In genomic region chr14:99778477-99778876, GRCm38 (mm10) we compare ENCODE assay signal across 15 mouse cellular contexts.
DNase-seq lines count a peak whose midpoint lies in the region; ATAC-seq lines count a peak whose summit lies in the region.
"Had no signal": no experiment of that assay in that cellular context is flagged by ENCODE, and none has a peak within 500 bp of the region (broad histone marks: within the 10 kb centered on the region; RNA-seq: fewer than 3 reads in every experiment).

No protein-coding gene starts in this region.

- no peaks in the 10 kb centered on the region for H3K36me3 ChIP-seq in embryonic facial prominence, embryonic 11.5 days (replicated peaks; ENCODE audit: control insufficient read depth, insufficient read depth, low read depth, low read length)
- H3K36me3 ChIP-seq in embryonic facial prominence, embryonic 10.5 days (replicated peaks): no peaks in the 10 kb centered on the region
- no peaks in the 10 kb centered on the region for H3K36me3 ChIP-seq in kidney, embryonic 16.5 days (ENCODE audit: insufficient read depth, low read length)
- H3K36me3 ChIP-seq: embryonic facial prominence, embryonic 12.5 days had no signal

- 56% methylated on average over 8 of the region's 8 CpGs for WGBS in embryonic facial prominence, embryonic 11.5 days
- 60% methylated on average over 8 of the region's 8 CpGs for WGBS in embryonic facial prominence, embryonic 10.5 days
- WGBS in kidney, embryonic 16.5 days: 32% methylated on average over 8 of the region's 8 CpGs

- peak; percentile 5 for DNase-seq in embryonic facial prominence, embryonic 11.5 days (ENCODE audit: low spot score)
- DNase-seq in embryonic facial prominence, embryonic 10.5 days (ENCODE audit: low spot score): no peak
- no peak for DNase-seq in kidney, adult 9 months
- DNase-seq in R1 (ENCODE audit: low read depth, low spot score): peak; percentile 83
- DNase-seq in mesoderm, embryonic 11.5 days (ENCODE audit: low read depth, low spot score): peak; percentile 8
- no peak for DNase-seq in adrenal gland, postnatal 36 days
- DNase-seq: cerebellum, postnatal 14 days; gastrocnemius, postnatal 25 days; right cerebral cortex, postnatal 25 days; thymus, adult 2 months had no signal

- H3K27me3 ChIP-seq in embryonic facial prominence, embryonic 11.5 days (ENCODE audit: control insufficient read depth, insufficient read depth, low read length): no peaks in the 10 kb centered on the region
- no peaks in the 10 kb centered on the region for H3K27me3 ChIP-seq in embryonic facial prominence, embryonic 10.5 days (replicated peaks; ENCODE audit: low read depth, poor library complexity, severe bottlenecking)
- no peaks in the 10 kb centered on the region for H3K27me3 ChIP-seq in kidney, embryonic 16.5 days (ENCODE audit: insufficient read depth, low read length)
- H3K27me3 ChIP-seq: CH12.LX; embryonic facial prominence, embryonic 12.5 days had no signal

- H3K4me1 ChIP-seq in embryonic facial prominence, embryonic 11.5 days (ENCODE audit: control insufficient read depth, insufficient read depth, low read length): no peaks in the 10 kb centered on the region
- no peaks in the 10 kb centered on the region for H3K4me1 ChIP-seq in embryonic facial prominence, embryonic 10.5 days
- H3K4me1 ChIP-seq in kidney, embryonic 16.5 days (ENCODE audit: insufficient read depth, low read length): no peaks in the 10 kb centered on the region
- H3K4me1 ChIP-seq: embryonic facial prominence, embryonic 12.5 days had no signal

- no peak overlapping the region for H3K4me2 ChIP-seq in embryonic facial prominence, embryonic 11.5 days (ENCODE audit: low read depth, low read length)
- no peak overlapping the region for H3K4me2 ChIP-seq in kidney, embryonic 16.5 days (replicated peaks; ENCODE audit: low read depth, low read length)
- H3K4me2 ChIP-seq: embryonic facial prominence, embryonic 12.5 days had no signal

- ATAC-seq in embryonic facial prominence, embryonic 11.5 days (replicated peaks; ENCODE audit: insufficient number of reproducible peaks, low FRiP score, low TSS enrichment, low read depth): no peak
- peak; percentile 51; the same call in 1 of the 2 replicates for ATAC-seq in kidney, embryonic 16.5 days (ENCODE audit: low FRiP score, low TSS enrichment)
- ATAC-seq in inflammation-experienced regulatory T-cells, adult 6 months: no peak
- ATAC-seq: midbrain, embryonic 16.5 days had no signal

- no peak overlapping the region for H3K27ac ChIP-seq in embryonic facial prominence, embryonic 11.5 days (replicated peaks; ENCODE audit: low read depth, low read length)
- no peak overlapping the region for H3K27ac ChIP-seq in embryonic facial prominence, embryonic 10.5 days (replicated peaks)
- H3K27ac ChIP-seq in kidney, embryonic 16.5 days (ENCODE audit: low read length): no peak overlapping the region
- H3K27ac ChIP-seq: embryonic facial prominence, embryonic 12.5 days had no signal

- H3K4me3 ChIP-seq in embryonic facial prominence, embryonic 11.5 days (ENCODE audit: low read depth, low read length): no peak overlapping the region
- H3K4me3 ChIP-seq in embryonic facial prominence, embryonic 10.5 days: no peak overlapping the region
- no peak overlapping the region for H3K4me3 ChIP-seq in kidney, embryonic 16.5 days (ENCODE audit: low read length)
- H3K4me3 ChIP-seq: embryonic facial prominence, embryonic 12.5 days had no signal

- H3K9me3 ChIP-seq in embryonic facial prominence, embryonic 11.5 days (replicated peaks; ENCODE audit: control insufficient read depth, low read length): no peaks in the 10 kb centered on the region
- H3K9me3 ChIP-seq in embryonic facial prominence, embryonic 10.5 days: no peaks in the 10 kb centered on the region
- no peaks in the 10 kb centered on the region for H3K9me3 ChIP-seq in kidney, embryonic 16.5 days (ENCODE audit: low read length)
- H3K9me3 ChIP-seq: embryonic facial prominence, embryonic 12.5 days had no signal

- H3K9ac ChIP-seq in embryonic facial prominence, embryonic 11.5 days (replicated peaks; ENCODE audit: low read length): no peak overlapping the region
- no peak overlapping the region for H3K9ac ChIP-seq in kidney, embryonic 16.5 days (replicated peaks; ENCODE audit: low read length)
- H3K9ac ChIP-seq: embryonic facial prominence, embryonic 12.5 days had no signal

Comparison
In these comparisons a context has a peak if more than half of its experiments do, and no peak if none do; other contexts are left out.
1. DNase-seq: peak in embryonic facial prominence, embryonic 11.5 days (single experiment), R1 (single experiment) and mesoderm, embryonic 11.5 days (single experiment); none in embryonic facial prominence, embryonic 10.5 days (single experiment), kidney, adult 9 months (single experiment) and adrenal gland, postnatal 36 days (0 of 2).